Mouse (Mus musculus): Measurements from ENCODE around the gene Lrrc29. TPM values are rescaled to one million over a fixed set of nuclear protein-coding genes. Genes with fewer than 3 reads are reported as not detected.

The Lrrc29 gene
- total and polyA plus RNA-seq, 2 experiments from 2014 or later: 1.5 to 5.8 TPM

DNA sequence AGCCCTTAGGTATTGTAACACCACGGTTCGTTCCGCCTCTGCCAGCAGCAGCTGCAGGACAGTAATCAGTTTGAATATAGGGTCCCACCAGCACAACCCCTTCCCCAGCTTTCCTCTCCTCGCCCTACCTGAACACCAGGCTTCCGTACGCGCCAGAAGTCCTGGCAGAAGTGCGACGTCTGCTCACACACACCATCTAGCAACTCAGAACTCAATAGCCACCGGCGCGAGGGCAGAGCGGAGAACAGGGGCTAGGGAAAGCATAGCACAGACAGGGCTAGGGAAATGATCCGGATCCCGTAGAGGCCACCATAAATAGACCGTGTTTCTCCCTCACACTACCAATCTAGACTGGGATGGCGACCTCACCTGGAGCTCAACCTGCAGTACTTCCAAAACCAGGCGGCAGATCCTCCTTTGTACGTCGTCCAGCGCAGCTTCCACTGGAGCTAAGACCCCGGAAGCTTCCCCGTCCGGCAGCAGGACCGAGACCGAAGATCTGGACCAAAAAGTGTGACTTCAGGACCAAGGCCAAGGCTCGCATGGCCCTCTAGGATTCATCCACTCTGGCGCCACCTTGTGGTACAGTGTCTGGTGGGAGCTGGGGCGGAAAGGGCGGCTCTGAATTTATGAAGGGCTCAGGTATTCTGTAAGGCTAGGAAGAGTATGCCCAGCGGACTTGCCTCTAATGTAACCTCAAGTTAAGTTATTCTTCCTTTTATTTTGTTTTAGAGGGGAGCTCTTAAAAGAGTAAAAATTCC, 35.3 kb downstream of the Lrrc29 start:
- 0 out of 2 replicates have a peak, but pooled peaks cover 4% of the 10 kb centered on the region for H3K27me3 ChIP-seq (ENCODE audit: control insufficient read depth, insufficient read depth, low read length)
- ATAC-seq (ENCODE audit: insufficient read depth, low read depth): peak; percentile 19; the same call in 1 of the 2 replicates
- TF ChIP-seq CTCF (IDR thresholded peaks at IDR 0.05; ENCODE audit: low read depth) (peak; percentile 95), EP300 (IDR thresholded peaks at IDR 0.05; ENCODE audit: low read depth) (no peak)
- H3K36me3 ChIP-seq (replicated peaks; ENCODE audit: control insufficient read depth, insufficient read depth, low read length): no peaks in the 10 kb centered on the region
- DNase-seq (ENCODE audit: low spot score): peak; percentile 81
- no peak overlapping the region for H3K4me3 ChIP-seq (ENCODE audit: low read depth, low read length)
- peak overlapping the region; percentile 81 for H3K4me2 ChIP-seq (ENCODE audit: low read depth, low read length)
- peaks cover 12% of the 10 kb centered on the region for H3K4me1 ChIP-seq (ENCODE audit: control insufficient read depth, insufficient read depth)
- H3K9me3 ChIP-seq (replicated peaks; ENCODE audit: control insufficient read depth, low read length): no peaks in the 10 kb centered on the region
- no peak overlapping the region for H3K9ac ChIP-seq (replicated peaks; ENCODE audit: low read depth, low read length)
- WGBS: 13% methylated on average over 31 of the region's 31 CpGs
- no peak overlapping the region for H3K27ac ChIP-seq (ENCODE audit: low read depth)

DNA sequence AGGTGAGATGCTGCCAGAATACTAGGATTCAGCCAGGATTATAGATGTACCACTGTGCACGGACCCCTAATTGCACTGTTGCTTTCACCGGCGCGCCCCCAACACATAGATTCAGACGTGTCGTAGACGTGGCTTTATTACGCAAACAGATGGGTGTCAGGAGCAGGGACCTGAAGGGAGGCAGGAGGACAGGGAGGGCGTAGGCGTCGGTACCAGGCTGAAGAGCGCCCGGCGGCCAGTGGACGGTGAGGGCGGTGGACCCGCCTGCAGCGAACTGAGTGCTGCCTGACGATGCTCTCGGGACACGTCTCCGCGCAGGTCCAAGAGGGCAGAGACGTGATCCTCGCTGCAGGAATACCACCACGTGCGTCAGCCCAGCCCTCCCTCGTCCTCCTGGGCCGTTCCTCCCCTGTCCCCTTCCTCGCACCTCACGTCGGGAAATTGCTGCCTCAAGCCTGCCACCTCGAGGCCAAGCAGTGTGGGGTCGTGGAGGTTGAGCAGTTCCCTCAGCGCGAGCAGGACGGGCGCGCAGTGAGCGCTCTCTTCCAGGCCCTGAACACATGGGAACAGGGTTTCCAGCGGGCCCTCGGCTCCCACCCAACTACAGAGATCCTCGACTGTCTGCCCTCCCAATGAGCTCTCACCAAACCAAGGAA, 36.1 kb downstream of the Lrrc29 start, which contains the start of gene 4931428F04Rik:
4931428F04Rik (minus strand) TSS at position 60 of the 656 bp plus-strand sequence.
- TF ChIP-seq CTCF (IDR thresholded peaks at IDR 0.05; ENCODE audit: low read depth) (peak; percentile 58), EP300 (IDR thresholded peaks at IDR 0.05; ENCODE audit: low read depth) (no peak)
- Histone ChIP-seq H3K4me3 (ENCODE audit: low read depth, low read length) (peak within 1 kb of the TSS; percentile 57), H3K9ac (replicated peaks; ENCODE audit: low read depth, low read length) (no peak within 1 kb of the TSS; the same call in 1 of the 2 replicates), H3K4me1 (ENCODE audit: control insufficient read depth, insufficient read depth) (peaks cover 12% of the 10 kb centered on the region), H3K4me2 (ENCODE audit: low read depth, low read length) (peak within 1 kb of the TSS; percentile 81), H3K36me3 (replicated peaks; ENCODE audit: control insufficient read depth, insufficient read depth, low read length) (no peaks in the 10 kb centered on the region), H3K27me3 (ENCODE audit: control insufficient read depth, insufficient read depth, low read length) (0 out of 2 replicates have a peak, but pooled peaks cover 4% of the 10 kb centered on the region), H3K27ac (ENCODE audit: low read depth) (peak within 1 kb of the TSS; percentile 69), H3K9me3 (replicated peaks; ENCODE audit: control insufficient read depth, low read length) (no peaks in the 10 kb centered on the region)
- ATAC-seq (ENCODE audit: insufficient read depth, low read depth) (peak; percentile 18; the same call in 1 of the 2 replicates), DNase-seq (ENCODE audit: low spot score) (no peak)
- WGBS: 2% methylated on average over 42 of the region's 43 CpGs

DNA sequence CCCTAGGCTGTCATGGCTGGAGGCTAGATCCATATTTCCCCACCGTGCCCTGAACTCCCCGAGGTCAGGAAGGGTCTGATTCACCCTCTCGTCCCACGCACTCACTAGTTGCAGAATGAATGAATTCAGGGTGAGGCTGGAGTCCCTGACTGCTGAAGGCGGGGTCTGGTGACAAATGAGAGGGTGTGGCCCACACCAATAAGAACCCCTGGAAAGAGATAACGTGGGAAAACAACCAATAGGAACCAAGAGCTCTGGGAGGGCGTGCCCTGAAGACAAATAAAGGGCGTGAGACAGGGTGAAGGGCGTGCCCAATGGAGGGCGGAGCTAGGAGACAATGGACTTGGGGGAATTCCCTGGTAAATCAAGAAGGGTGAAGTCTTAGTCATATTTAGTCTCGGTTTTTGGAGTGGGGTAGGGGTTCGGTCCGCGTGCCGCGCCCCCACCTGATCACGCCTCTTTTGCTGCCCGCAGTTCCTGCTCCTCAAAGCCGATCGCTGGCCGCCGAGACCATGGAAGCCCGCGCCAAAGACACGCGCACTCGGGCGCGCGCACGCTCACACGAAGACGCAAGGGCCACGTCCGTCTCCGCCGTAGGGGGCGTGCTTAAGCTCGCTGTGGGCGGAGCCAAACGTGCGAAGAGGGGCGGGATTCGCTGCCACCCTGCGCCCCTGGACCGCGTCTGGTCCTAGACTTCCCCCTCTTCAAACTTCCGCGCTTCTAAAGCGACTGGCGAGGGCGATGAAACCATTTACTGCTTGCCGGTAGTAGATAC, 36.9 kb downstream of the Lrrc29 start:
- Histone ChIP-seq H3K36me3 (replicated peaks; ENCODE audit: control insufficient read depth, insufficient read depth, low read length) (no peaks in the 10 kb centered on the region), H3K4me1 (ENCODE audit: control insufficient read depth, insufficient read depth) (peaks cover 12% of the 10 kb centered on the region), H3K27ac (ENCODE audit: low read depth) (peak overlapping the region; percentile 69), H3K27me3 (ENCODE audit: control insufficient read depth, insufficient read depth, low read length) (0 out of 2 replicates have a peak, but pooled peaks cover 4% of the 10 kb centered on the region), H3K9me3 (replicated peaks; ENCODE audit: control insufficient read depth, low read length) (no peaks in the 10 kb centered on the region), H3K4me2 (ENCODE audit: low read depth, low read length) (peak overlapping the region; percentile 81), H3K9ac (replicated peaks; ENCODE audit: low read depth, low read length) (no peak overlapping the region; the same call in 1 of the 2 replicates), H3K4me3 (ENCODE audit: low read depth, low read length) (peak overlapping the region; percentile 57)
- 1% methylated on average over 53 of the region's 53 CpGs for WGBS
- peak; percentile 93 for ATAC-seq (ENCODE audit: insufficient read depth, low read depth)
- TF ChIP-seq EP300 (IDR thresholded peaks at IDR 0.05; ENCODE audit: low read depth): no peak
- TF ChIP-seq CTCF (IDR thresholded peaks at IDR 0.05; ENCODE audit: low read depth): peak; percentile 33
- peak; percentile 97 for DNase-seq (ENCODE audit: low spot score)

DNA sequence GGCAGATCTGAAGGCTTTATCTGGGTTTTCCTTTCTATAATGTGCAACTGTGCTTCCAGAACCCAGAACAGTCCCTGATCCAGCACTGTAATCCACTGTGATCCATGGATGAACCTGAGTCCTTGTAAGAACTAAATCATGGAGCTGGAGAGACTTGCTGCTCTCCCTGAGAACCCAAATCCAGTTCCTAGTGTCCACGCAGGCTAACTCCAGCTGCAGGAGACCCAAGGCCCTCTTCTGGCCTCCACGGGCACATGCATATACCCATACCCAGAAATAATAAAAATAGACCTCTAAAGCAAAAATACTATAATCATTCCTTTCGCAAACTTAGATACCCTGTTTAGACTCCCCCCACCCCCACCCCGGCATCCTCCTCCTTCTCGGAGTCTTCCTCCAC, 37.8 kb downstream of the Lrrc29 start:
- H3K27ac ChIP-seq (ENCODE audit: low read depth): no peak overlapping the region
- no peak overlapping the region for H3K4me3 ChIP-seq (ENCODE audit: low read depth, low read length)
- no peaks in the 10 kb centered on the region for H3K36me3 ChIP-seq (replicated peaks; ENCODE audit: control insufficient read depth, insufficient read depth, low read length)
- no peak for ATAC-seq (ENCODE audit: insufficient read depth, low read depth)
- H3K9ac ChIP-seq (replicated peaks; ENCODE audit: low read depth, low read length): no peak overlapping the region
- H3K4me1 ChIP-seq (ENCODE audit: control insufficient read depth, insufficient read depth): peaks cover 12% of the 10 kb centered on the region
- H3K4me2 ChIP-seq (ENCODE audit: low read depth, low read length): no peak overlapping the region
- no peak for DNase-seq (ENCODE audit: low spot score)
- no peaks in the 10 kb centered on the region for H3K9me3 ChIP-seq (replicated peaks; ENCODE audit: control insufficient read depth, low read length)
- WGBS: 84% methylated on average over 5 of the region's 5 CpGs
- 0 out of 2 replicates have a peak, but pooled peaks cover 4% of the 10 kb centered on the region for H3K27me3 ChIP-seq (ENCODE audit: control insufficient read depth, insufficient read depth, low read length)
- TF ChIP-seq CTCF (IDR thresholded peaks at IDR 0.05; ENCODE audit: low read depth) (peak; percentile 1), EP300 (IDR thresholded peaks at IDR 0.05; ENCODE audit: low read depth) (no peak)

DNA sequence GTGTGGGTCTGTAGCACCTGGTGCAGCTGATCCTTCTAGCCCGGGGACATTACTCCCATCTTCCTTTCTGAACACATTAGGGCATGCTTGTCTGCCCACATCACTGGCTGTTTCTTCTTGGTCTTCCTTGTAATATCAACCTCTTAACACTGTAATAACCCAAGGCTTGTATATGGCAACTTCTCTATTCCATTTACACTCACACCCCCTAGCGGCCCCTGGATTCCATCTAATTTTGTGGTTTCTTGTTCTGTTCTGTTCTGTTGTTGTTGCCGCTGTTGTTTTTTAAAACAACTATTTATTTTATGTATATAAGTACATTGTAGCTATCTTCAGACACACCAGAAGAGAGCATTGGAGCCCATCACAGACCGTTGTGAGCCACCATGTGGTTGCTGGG, 39.2 kb downstream of the Lrrc29 start:
- Histone ChIP-seq H3K9ac (replicated peaks; ENCODE audit: low read depth, low read length) (no peak overlapping the region), H3K27ac (ENCODE audit: low read depth) (no peak overlapping the region), H3K4me3 (ENCODE audit: low read depth, low read length) (no peak overlapping the region), H3K4me1 (ENCODE audit: control insufficient read depth, insufficient read depth) (peaks cover 12% of the 10 kb centered on the region), H3K27me3 (ENCODE audit: control insufficient read depth, insufficient read depth, low read length) (0 out of 2 replicates have a peak, but pooled peaks cover 4% of the 10 kb centered on the region), H3K4me2 (ENCODE audit: low read depth, low read length) (no peak overlapping the region), H3K36me3 (replicated peaks; ENCODE audit: control insufficient read depth, insufficient read depth, low read length) (no peaks in the 10 kb centered on the region), H3K9me3 (replicated peaks; ENCODE audit: control insufficient read depth, low read length) (no peaks in the 10 kb centered on the region)
- no peak for DNase-seq (ENCODE audit: low spot score)
- TF ChIP-seq EP300 (IDR thresholded peaks at IDR 0.05; ENCODE audit: low read depth) (no peak), CTCF (IDR thresholded peaks at IDR 0.05; ENCODE audit: low read depth) (no peak)
- ATAC-seq (ENCODE audit: insufficient read depth, low read depth): no peak
- WGBS: 87% methylated on average over 4 of the region's 4 CpGs

Measured in heart, postnatal 0 days (tissue).